Mouse (Mus musculus): Measurements from ENCODE around the gene Aicda.

- TF ChIP-seq CTCF (IDR thresholded peaks at IDR 0.05; ENCODE audit: low read depth, low read length) (no peak), POLR2A (IDR thresholded peaks at IDR 0.05; ENCODE audit: insufficient read depth, low read length) (no peak)
These were observed 26.0 kb upstream of the Aicda start for GRCm38 (mm10) chr6:122527596-122527995.

All from ES-Bruce4 (cell line).